Mouse (Mus musculus): Measurements from ENCODE around the gene Hspb6. TPM values are rescaled to one million over a fixed set of nuclear protein-coding genes. Genes with fewer than 3 reads are reported as not detected.

The Hspb6 gene
- polyA plus RNA-seq, 1 experiment from 2014 or later, result 9.2 TPM

- peak overlapping the region; percentile 83 for H3K4me2 ChIP-seq (replicated peaks)
- peaks cover 20% of the 10 kb centered on the region for H3K36me3 ChIP-seq
- WGBS, result 29% methylated on average over 40 of the region's 40 CpGs
- no peaks in the 10 kb centered on the region for H3K9me3 ChIP-seq
- peak overlapping the region; percentile 93 for H3K27ac ChIP-seq
- peak overlapping the region; percentile 99 for H3K4me3 ChIP-seq
- peak overlapping the region; percentile 99 for H3K9ac ChIP-seq
- H3K4me1 ChIP-seq, result peaks cover 19% of the 10 kb centered on the region
- peak; percentile 52 for ATAC-seq (ENCODE audit: insufficient number of reproducible peaks, insufficient read depth, low FRiP score, low TSS enrichment)
- H3K27me3 ChIP-seq, result no peaks in the 10 kb centered on the region
These were observed 37.7 kb downstream of the Hspb6 start for GRCm38 (mm10) chr7:30589435-30590301.

GRCm38 (mm10) chr7:30590927-30591604, 39.1 kb downstream of the Hspb6 start:
- Histone ChIP-seq H3K9ac (peak overlapping the region; percentile 19), H3K36me3 (peaks cover 8% of the 10 kb centered on the region), H3K4me3 (no peak overlapping the region), H3K4me1 (peaks cover 19% of the 10 kb centered on the region), H3K9me3 (no peaks in the 10 kb centered on the region), H3K27me3 (no peaks in the 10 kb centered on the region), H3K4me2 (replicated peaks) (no peak overlapping the region), H3K27ac (no peak overlapping the region)
- 81% methylated on average over 9 of the region's 9 CpGs for WGBS
- no peak for ATAC-seq (ENCODE audit: insufficient number of reproducible peaks, insufficient read depth, low FRiP score, low TSS enrichment)

- Histone ChIP-seq H3K27ac (no peak overlapping the region), H3K4me3 (no peak overlapping the region), H3K9me3 (no peaks in the 10 kb centered on the region), H3K4me1 (peaks cover 19% of the 10 kb centered on the region), H3K36me3 (peaks cover 2% of the 10 kb centered on the region; the same call in 1 of the 2 replicates), H3K9ac (peak overlapping the region; percentile 19; the same call in 1 of the 2 replicates), H3K27me3 (no peaks in the 10 kb centered on the region), H3K4me2 (replicated peaks) (no peak overlapping the region)
- 45% methylated on average over 4 of the region's 4 CpGs for WGBS
- no peak for ATAC-seq (ENCODE audit: insufficient number of reproducible peaks, insufficient read depth, low FRiP score, low TSS enrichment)
These were observed 39.6 kb downstream of the Hspb6 start for GRCm38 (mm10) chr7:30591605-30591951.

- Histone ChIP-seq H3K4me3 (no peak overlapping the region), H3K9ac (no peak overlapping the region), H3K27ac (no peak overlapping the region), H3K27me3 (no peaks in the 10 kb centered on the region), H3K9me3 (no peaks in the 10 kb centered on the region), H3K4me1 (peaks cover 8% of the 10 kb centered on the region), H3K36me3 (no peaks in the 10 kb centered on the region), H3K4me2 (replicated peaks) (no peak overlapping the region)
- no peak for ATAC-seq (ENCODE audit: insufficient number of reproducible peaks, insufficient read depth, low FRiP score, low TSS enrichment)
- 55% methylated on average over 5 of the region's 5 CpGs for WGBS
These were observed 40.9 kb downstream of the Hspb6 start for GRCm38 (mm10) chr7:30592772-30593423.

GRCm38 (mm10) chr7:30593579-30594509, 41.9 kb downstream of the Hspb6 start:
- Histone ChIP-seq H3K4me3 (no peak overlapping the region), H3K27ac (no peak overlapping the region), H3K27me3 (no peaks in the 10 kb centered on the region), H3K4me2 (replicated peaks) (no peak overlapping the region), H3K4me1 (peaks cover 8% of the 10 kb centered on the region), H3K9ac (no peak overlapping the region), H3K36me3 (no peaks in the 10 kb centered on the region), H3K9me3 (0 out of 2 replicates have a peak, but pooled peaks cover 2% of the 10 kb centered on the region)
- ATAC-seq (ENCODE audit: insufficient number of reproducible peaks, insufficient read depth, low FRiP score, low TSS enrichment), result no peak
- 79% methylated on average over 10 of the region's 10 CpGs for WGBS

GRCm38 (mm10) chr7:30594510-30595024, 42.6 kb downstream of the Hspb6 start:
- H3K27me3 ChIP-seq, result no peaks in the 10 kb centered on the region
- H3K36me3 ChIP-seq, result no peaks in the 10 kb centered on the region
- peaks cover 7% of the 10 kb centered on the region for H3K4me1 ChIP-seq
- whole genome bisulfite sequencing, result 78% methylated on average over 3 of the region's 4 CpGs
- H3K27ac ChIP-seq, result no peak overlapping the region
- H3K4me3 ChIP-seq, result no peak overlapping the region
- no peak overlapping the region for H3K4me2 ChIP-seq (replicated peaks)
- no peak overlapping the region for H3K9ac ChIP-seq
- no peak for ATAC-seq (ENCODE audit: insufficient number of reproducible peaks, insufficient read depth, low FRiP score, low TSS enrichment)
- H3K9me3 ChIP-seq, result 0 out of 2 replicates have a peak, but pooled peaks cover 2% of the 10 kb centered on the region

- no peaks in the 10 kb centered on the region for H3K27me3 ChIP-seq
These were observed 44.1 kb downstream of the Hspb6 start for GRCm38 (mm10) chr7:30596093-30596492.

GRCm38 (mm10) chr7:30596811-30597210, 44.8 kb downstream of the Hspb6 start:
- H3K27ac ChIP-seq, result no peak overlapping the region
- 68% methylated on average over 5 of the region's 5 CpGs for WGBS
- H3K36me3 ChIP-seq, result no peaks in the 10 kb centered on the region
- H3K4me1 ChIP-seq, result no peaks in the 10 kb centered on the region
- H3K4me3 ChIP-seq, result no peak overlapping the region
- no peak overlapping the region for H3K9ac ChIP-seq
- H3K4me2 ChIP-seq (replicated peaks), result no peak overlapping the region
- no peak for ATAC-seq (ENCODE audit: insufficient number of reproducible peaks, insufficient read depth, low FRiP score, low TSS enrichment)
- 0 out of 2 replicates have a peak, but pooled peaks cover 2% of the 10 kb centered on the region for H3K9me3 ChIP-seq
- H3K27me3 ChIP-seq, result no peaks in the 10 kb centered on the region

More at GRCm38 (mm10) chr7:30596093-30596492, 44.1 kb downstream of the Hspb6 start:
- 78% methylated on average over 5 of the region's 5 CpGs for WGBS
- Histone ChIP-seq H3K27ac (no peak overlapping the region), H3K4me2 (replicated peaks) (no peak overlapping the region), H3K9me3 (0 out of 2 replicates have a peak, but pooled peaks cover 2% of the 10 kb centered on the region), H3K4me3 (no peak overlapping the region), H3K36me3 (no peaks in the 10 kb centered on the region), H3K4me1 (no peaks in the 10 kb centered on the region), H3K9ac (no peak overlapping the region)
- ATAC-seq (ENCODE audit: insufficient number of reproducible peaks, insufficient read depth, low FRiP score, low TSS enrichment), result no peak

- Histone ChIP-seq H3K4me2 (replicated peaks) (no peak within 1 kb of the TSS), H3K9me3 (0 out of 2 replicates have a peak, but pooled peaks cover 2% of the 10 kb centered on the region), H3K27ac (no peak within 1 kb of the TSS), H3K36me3 (no peaks in the 10 kb centered on the region), H3K4me1 (no peaks in the 10 kb centered on the region), H3K9ac (no peak within 1 kb of the TSS), H3K4me3 (no peak within 1 kb of the TSS), H3K27me3 (no peaks in the 10 kb centered on the region)
- ATAC-seq (ENCODE audit: insufficient number of reproducible peaks, insufficient read depth, low FRiP score, low TSS enrichment), result no peak
- 92% methylated on average over 12 of the region's 12 CpGs for WGBS
These were observed 46.8 kb downstream of the Hspb6 start, which contains the start of gene Zbtb32 for GRCm38 (mm10) chr7:30598786-30599185. Zbtb32 (minus strand) TSS chr7:30598909.

GRCm38 (mm10) chr7:30599933-30600353, 48.0 kb downstream of the Hspb6 start:
- no peaks in the 10 kb centered on the region for H3K4me1 ChIP-seq
- H3K4me3 ChIP-seq, result no peak overlapping the region
- ATAC-seq (ENCODE audit: insufficient number of reproducible peaks, insufficient read depth, low FRiP score, low TSS enrichment), result peak; percentile 90
- 0 out of 2 replicates have a peak, but pooled peaks cover 2% of the 10 kb centered on the region for H3K9me3 ChIP-seq
- no peak overlapping the region for H3K9ac ChIP-seq
- WGBS, result 4% methylated on average over 16 of the region's 16 CpGs
- no peaks in the 10 kb centered on the region for H3K27me3 ChIP-seq
- H3K36me3 ChIP-seq, result no peaks in the 10 kb centered on the region
- no peak overlapping the region for H3K4me2 ChIP-seq (replicated peaks)
- H3K27ac ChIP-seq, result no peak overlapping the region

All from embryonic facial prominence, embryonic 12.5 days (tissue).